Mouse (Mus musculus) lung, postnatal 0 days (tissue): ENCODE results near the gene Sdf2l1.

ENCODE experiments used
- CTCF ChIP-seq: IDR thresholded peaks from 2 replicates; pipeline ENCODE4 v1.5.1; 2016; ENCODE audit warnings: antibody characterized with exemption, mild to moderate bottlenecking
- EP300 ChIP-seq: IDR thresholded peaks from 2 replicates; pipeline ENCODE4 v1.6.1; 2016; ENCODE audit warnings: antibody characterized with exemption, mild to moderate bottlenecking, control low read depth

GRCm38 (mm10) chr16:17137355-17137754 lies 5.2 kb upstream of the Sdf2l1 start:
- no peak for TF ChIP-seq CTCF
- TF ChIP-seq EP300 = no peak
